Mouse (Mus musculus) lung, embryonic 15.5 days (tissue): ENCODE measurements around the gene Pmis2. TPM values are rescaled to one million over a fixed set of nuclear protein-coding genes. Genes with fewer than 3 reads are reported as not detected.

ENCODE experiments used
- ATAC-seq: fragments of 200-750 bp; cut with Nextera tagmentation; 2 replicates; pipeline ENCODE4 v1.8.0; 2017; ENCODE audit warnings: moderate number of reproducible peaks, borderline replicate concordance; ENCODE audit not compliant: low FRiP score, low TSS enrichment; ENCODE audit errors: extremely low read depth
- H3K27ac ChIP-seq: fragments of 300-500 bp; sonication (generic); 2 replicates; pipeline ENCODE4 v1.5.1; 2015; ENCODE audit warnings: moderate library complexity, mild to moderate bottlenecking, inconsistent platforms
- H3K27me3 ChIP-seq: fragments of 300-500 bp; sonication (generic); 2 replicates; pipeline ENCODE4 v1.6.1; 2015; ENCODE audit warnings: inconsistent platforms
- H3K36me3 ChIP-seq: fragments of 300-500 bp; sonication (generic); 2 replicates; pipeline ENCODE4 v1.6.1; 2015; ENCODE audit warnings: inconsistent platforms
- H3K4me1 ChIP-seq: fragments of 300-500 bp; sonication (generic); 2 replicates; pipeline ENCODE4 v1.6.1; 2015; ENCODE audit warnings: inconsistent platforms
- H3K4me2 ChIP-seq: fragments of 300-500 bp; sonication (generic); 2 replicates; pipeline ENCODE4 v1.6.1; 2015; ENCODE audit warnings: inconsistent platforms, mild to moderate bottlenecking, moderate library complexity
- H3K4me3 ChIP-seq: fragments of 300-500 bp; sonication (generic); 2 replicates; pipeline ENCODE4 v1.5.1; 2015; ENCODE audit warnings: mild to moderate bottlenecking, inconsistent platforms
- H3K9ac ChIP-seq: fragments of 300-500 bp; sonication (generic); 2 replicates; pipeline ENCODE4 v1.6.1; 2015; ENCODE audit warnings: inconsistent platforms
- H3K9me3 ChIP-seq: fragments of 300-500 bp; sonication (generic); 2 replicates; pipeline ENCODE4 v1.6.1; 2016; ENCODE audit warnings: inconsistent platforms
- WGBS: fragments of 180-500 bp; shearing (Covaris S2); methylation state at CpG from one replicate; pipeline ENCODE4 v1.1.7; 2015; 5-methylcytosine and 5-hydroxymethylcytosine counted together
- polyA plus RNA-seq: library from polyadenylated mRNA; unstranded; fragments of >200 nt; fragmentation: Nextera tagmentation; extraction: Ambion mirVana; gene quantifications from 2 replicates; pipeline ENCODE4 v1.2.1, GENCODE M21; 2015

The Pmis2 gene
- polyA plus RNA-seq, 1 experiment from 2014 or later: not detected

DNA sequence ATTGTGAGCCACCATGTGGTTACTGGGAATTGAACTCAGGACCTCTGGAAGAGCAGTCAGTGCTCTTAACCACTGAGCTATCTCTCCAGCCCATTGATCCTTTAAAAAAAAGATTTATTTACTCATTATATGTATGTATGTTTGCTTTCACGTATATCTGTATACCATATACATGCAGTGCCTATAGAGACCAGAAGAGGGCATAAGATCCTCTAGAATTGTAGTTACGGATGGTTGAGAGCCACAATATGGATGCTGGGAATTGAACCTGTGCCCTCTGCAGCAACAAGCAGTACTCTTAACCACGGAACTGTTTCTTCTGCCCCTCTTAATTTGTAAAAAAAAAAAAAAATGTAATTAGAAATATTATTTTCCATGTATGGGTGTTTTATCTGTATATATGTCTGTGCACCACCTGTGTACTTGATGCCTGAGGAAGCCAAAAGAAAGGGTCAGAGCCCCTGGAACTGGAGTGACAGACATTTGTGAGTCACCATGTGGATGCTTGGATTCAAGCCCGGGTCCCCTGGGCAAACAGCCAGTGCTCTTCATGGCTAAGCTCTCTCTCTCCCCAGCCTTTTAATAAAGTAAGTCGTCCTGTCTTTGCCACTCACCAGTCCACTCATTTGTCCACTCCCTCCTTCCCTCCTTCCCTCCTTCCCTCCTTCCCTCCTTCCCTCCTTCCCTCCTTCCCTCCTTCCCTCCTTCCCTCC lies 7.0 kb upstream of the Pmis2 start:
- Histone ChIP-seq H3K36me3 (no peaks in the 10 kb centered on the region), H3K9me3 (no peaks in the 10 kb centered on the region), H3K4me2 (no peak overlapping the region), H3K9ac (no peak overlapping the region), H3K4me3 (no peak overlapping the region), H3K4me1 (no peaks in the 10 kb centered on the region), H3K27ac (no peak overlapping the region), H3K27me3 (no peaks in the 10 kb centered on the region)
- WGBS: 56% methylated on average over 5 of the region's 5 CpGs
- no peak; the same call in 1 of the 2 replicates for ATAC-seq

DNA sequence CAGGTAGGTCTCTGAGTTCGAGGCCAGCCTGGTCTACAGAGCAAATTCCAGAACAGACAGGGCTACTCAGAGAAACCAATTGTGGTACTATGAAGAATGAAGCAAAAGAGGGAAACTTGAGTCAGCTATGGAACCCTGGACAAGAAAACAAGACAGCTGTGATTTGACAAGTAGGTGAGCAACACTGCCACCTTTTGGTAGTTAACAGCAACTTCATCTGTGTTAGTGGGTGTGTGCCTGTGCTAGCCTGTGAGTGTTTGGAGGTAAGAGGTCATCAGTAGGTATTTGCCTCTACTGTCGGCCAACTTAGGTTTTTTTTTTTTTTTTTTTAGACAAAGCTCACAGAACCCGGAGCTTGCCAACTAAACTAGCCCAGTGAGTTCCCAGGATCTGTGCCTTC lies 2.2 kb downstream of the Pmis2 start:
- peaks cover 8% of the 10 kb centered on the region; the same call in 1 of the 2 replicates for H3K4me1 ChIP-seq
- 30% methylated on average over 3 of the region's 3 CpGs for WGBS
- H3K36me3 ChIP-seq: no peaks in the 10 kb centered on the region
- ATAC-seq: no peak
- peaks cover 6% of the 10 kb centered on the region; the same call in 1 of the 2 replicates for H3K27me3 ChIP-seq
- no peak overlapping the region for H3K4me3 ChIP-seq
- H3K4me2 ChIP-seq: no peak overlapping the region
- no peak overlapping the region for H3K27ac ChIP-seq
- no peaks in the 10 kb centered on the region for H3K9me3 ChIP-seq
- no peak overlapping the region for H3K9ac ChIP-seq

DNA sequence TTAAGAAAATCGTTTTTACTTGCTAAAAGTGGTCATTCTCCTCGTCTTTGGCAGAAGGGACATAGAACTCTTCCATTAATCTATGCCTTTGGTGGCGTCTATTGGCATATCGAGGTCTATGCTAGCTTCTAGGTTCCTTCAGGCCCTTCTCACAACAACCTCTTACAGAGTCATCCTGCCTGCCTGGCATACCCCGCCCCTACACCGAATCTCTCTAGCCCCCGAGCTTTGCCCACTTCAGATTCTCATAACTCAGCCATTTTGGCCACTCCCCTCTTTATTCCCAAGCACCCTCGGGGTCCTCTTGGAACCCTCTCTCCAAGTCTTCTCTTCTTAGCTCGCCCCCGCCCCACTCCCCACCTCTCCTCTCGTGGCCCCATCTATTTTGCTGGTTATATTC lies 6.1 kb downstream of the Pmis2 start:
- Histone ChIP-seq H3K27ac (no peak overlapping the region), H3K4me2 (peak overlapping the region; percentile 83), H3K4me1 (peaks cover 13% of the 10 kb centered on the region; the same call in 1 of the 2 replicates), H3K36me3 (peaks cover 21% of the 10 kb centered on the region), H3K4me3 (peak overlapping the region; percentile 81), H3K9ac (peak overlapping the region; percentile 84), H3K9me3 (no peaks in the 10 kb centered on the region), H3K27me3 (peaks cover 6% of the 10 kb centered on the region; the same call in 1 of the 2 replicates)
- ATAC-seq: no peak
- 4% methylated on average over 11 of the region's 11 CpGs for WGBS

DNA sequence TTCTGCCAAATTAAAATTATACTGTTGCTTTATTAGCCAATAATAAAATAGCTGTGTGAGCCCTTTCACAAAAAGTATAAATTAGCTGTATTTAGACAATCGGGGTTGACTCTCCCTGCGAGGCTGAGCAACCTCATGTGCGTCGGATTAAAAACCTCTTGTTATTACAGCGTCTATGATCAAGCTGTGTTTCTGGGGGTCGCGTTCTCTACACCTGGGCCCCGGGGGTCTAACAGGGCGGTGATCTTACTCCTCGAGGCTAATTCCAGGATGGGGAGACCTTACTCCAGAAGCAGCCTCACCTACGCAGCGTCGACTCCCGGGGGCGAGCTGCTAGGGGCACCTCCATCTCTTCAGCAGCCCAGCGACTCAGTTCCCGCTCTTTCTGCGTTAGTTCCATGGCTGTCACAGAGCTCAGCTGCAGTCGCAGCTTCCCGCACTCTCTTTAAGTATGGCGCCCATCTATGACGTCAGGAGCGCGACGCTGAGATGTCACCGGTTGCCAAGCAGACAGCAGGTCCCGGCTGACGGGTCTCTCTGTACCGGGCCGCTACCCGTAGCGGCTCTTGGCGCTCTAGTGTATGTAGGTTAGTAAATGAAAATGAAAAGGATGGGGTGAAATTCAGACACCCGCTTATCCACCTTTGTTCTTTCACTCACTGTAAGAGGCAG lies 6.7 kb downstream of the Pmis2 start, which contains the start of gene Haus5:
TSS of gene Haus5 (minus strand) at position 466 of the 672 bp plus-strand sequence.
- peaks cover 6% of the 10 kb centered on the region; the same call in 1 of the 2 replicates for H3K27me3 ChIP-seq
- no peaks in the 10 kb centered on the region for H3K9me3 ChIP-seq
- H3K4me2 ChIP-seq: peak within 1 kb of the TSS; percentile 83
- H3K27ac ChIP-seq: 0 out of 2 replicates have a peak within 1 kb of the TSS, but pooled peaks have one; percentile 40
- peak within 1 kb of the TSS; percentile 81 for H3K4me3 ChIP-seq
- peak; percentile 90 for ATAC-seq
- H3K4me1 ChIP-seq: peaks cover 13% of the 10 kb centered on the region; the same call in 1 of the 2 replicates
- H3K9ac ChIP-seq: peak within 1 kb of the TSS; percentile 84
- WGBS: under 1% methylated on average over 34 of the region's 34 CpGs
- peaks cover 28% of the 10 kb centered on the region for H3K36me3 ChIP-seq

DNA sequence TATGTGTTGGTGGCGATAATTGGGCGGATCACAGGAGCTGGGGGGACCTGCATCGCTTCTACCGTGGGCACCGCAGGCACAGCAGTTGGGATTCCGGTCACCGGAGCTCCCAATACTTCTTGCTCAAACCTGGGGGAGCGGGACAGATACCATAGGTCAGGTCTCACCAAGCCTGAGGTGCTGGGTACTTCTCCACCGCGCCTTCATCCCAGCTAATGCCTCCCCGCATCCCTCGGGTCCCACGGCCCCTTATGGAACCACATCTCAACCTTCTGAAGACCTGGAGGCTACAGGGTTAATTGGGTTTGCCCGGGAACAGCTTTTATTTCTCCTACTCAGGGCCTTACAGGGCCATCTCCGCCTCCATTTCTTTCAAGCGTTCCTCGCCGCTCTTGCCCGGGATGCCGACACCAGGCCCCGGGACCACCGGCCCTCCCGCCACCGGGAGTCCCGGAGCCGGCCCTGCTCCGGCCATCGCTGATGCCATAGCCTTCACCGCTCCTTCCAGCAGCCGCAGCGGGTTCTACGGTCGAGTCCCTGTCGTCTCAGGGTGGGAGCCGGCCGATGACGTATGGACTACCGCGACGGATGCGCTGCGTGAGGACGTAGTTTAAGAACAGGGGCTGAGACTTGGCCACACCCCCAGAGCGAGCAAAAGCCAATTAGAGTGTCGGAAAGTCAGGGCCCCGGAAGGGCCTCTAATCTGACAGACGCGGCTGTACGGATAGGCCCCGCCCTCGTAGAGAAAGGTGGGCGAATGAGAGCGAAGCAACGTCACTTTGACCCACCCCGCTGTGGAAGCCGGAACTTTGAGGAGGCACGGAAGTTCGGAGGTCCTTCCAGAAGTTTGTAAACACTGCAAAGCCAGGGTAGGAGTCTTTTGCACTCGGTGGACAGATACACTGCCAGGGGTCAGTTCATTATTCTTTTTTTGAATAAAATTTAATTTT lies 21.5 kb downstream of the Pmis2 start, which contains the start of gene Rbm42:
TSS of gene Rbm42 (minus strand) at position 727 of the 950 bp plus-strand sequence.
- Histone ChIP-seq H3K27ac (0 out of 2 replicates have a peak within 1 kb of the TSS, but pooled peaks have one; percentile 12), H3K27me3 (no peaks in the 10 kb centered on the region), H3K9ac (peak within 1 kb of the TSS; percentile 78), H3K36me3 (peaks cover 45% of the 10 kb centered on the region), H3K4me3 (peak within 1 kb of the TSS; percentile 71), H3K4me2 (peak within 1 kb of the TSS; percentile 78), H3K9me3 (no peaks in the 10 kb centered on the region), H3K4me1 (peaks cover 13% of the 10 kb centered on the region)
- WGBS: 1% methylated on average over 59 of the region's 59 CpGs
- ATAC-seq: peak; percentile 99

DNA sequence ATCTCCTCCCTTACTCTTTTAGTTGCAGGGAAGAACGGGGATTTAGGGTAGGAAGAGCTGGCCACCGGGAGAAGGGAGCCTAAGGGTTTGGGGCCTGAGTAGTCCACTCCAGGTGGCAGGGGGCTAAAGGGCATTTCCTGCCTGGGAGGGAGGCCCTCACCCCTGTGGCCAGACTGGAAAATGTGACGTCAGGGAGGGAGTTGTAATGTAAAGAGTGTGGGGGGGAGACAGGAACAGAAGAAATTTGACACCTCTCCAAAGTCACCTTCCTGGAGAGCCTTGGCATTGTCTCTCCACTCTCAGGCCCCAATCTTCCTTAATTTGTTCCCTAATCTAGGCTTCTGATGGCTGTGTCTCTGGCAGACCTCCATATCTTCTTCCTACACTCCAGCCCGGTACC lies 32.3 kb downstream of the Pmis2 start:
- ATAC-seq: no peak
- peaks cover 5% of the 10 kb centered on the region for H3K4me1 ChIP-seq
- WGBS: 13% methylated on average over 4 of the region's 4 CpGs
- H3K9me3 ChIP-seq: no peaks in the 10 kb centered on the region
- no peak overlapping the region for H3K27ac ChIP-seq
- peaks cover 36% of the 10 kb centered on the region for H3K36me3 ChIP-seq
- H3K4me2 ChIP-seq: no peak overlapping the region
- no peak overlapping the region for H3K9ac ChIP-seq
- H3K4me3 ChIP-seq: no peak overlapping the region
- H3K27me3 ChIP-seq: peaks cover 28% of the 10 kb centered on the region

DNA sequence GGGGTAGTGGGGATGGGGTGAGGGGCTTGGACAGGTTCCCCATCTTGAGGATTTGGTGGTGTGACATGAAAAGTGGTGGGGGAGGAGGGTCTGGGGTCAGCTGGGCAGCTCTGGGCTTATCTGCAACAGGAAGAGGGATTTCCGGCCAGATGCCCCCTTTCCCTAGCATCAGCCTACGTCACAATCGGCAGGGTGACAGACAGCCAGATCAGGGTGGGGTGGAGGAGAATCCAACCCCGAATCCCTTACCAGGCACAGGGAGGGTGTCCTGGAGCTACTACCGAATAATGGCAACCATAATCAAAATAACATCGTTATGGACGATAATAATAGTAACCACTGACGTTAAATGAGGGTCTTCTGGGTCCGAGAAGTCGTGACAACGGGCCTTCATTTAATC lies 35.0 kb downstream of the Pmis2 start:
- no peak for ATAC-seq
- H3K9me3 ChIP-seq: no peaks in the 10 kb centered on the region
- H3K27ac ChIP-seq: no peak overlapping the region
- no peak overlapping the region for H3K9ac ChIP-seq
- no peak overlapping the region for H3K4me2 ChIP-seq
- H3K4me1 ChIP-seq: peaks cover 5% of the 10 kb centered on the region
- WGBS: 15% methylated on average over 11 of the region's 11 CpGs
- peaks cover 10% of the 10 kb centered on the region for H3K36me3 ChIP-seq
- H3K27me3 ChIP-seq: peaks cover 54% of the 10 kb centered on the region
- H3K4me3 ChIP-seq: no peak overlapping the region

DNA sequence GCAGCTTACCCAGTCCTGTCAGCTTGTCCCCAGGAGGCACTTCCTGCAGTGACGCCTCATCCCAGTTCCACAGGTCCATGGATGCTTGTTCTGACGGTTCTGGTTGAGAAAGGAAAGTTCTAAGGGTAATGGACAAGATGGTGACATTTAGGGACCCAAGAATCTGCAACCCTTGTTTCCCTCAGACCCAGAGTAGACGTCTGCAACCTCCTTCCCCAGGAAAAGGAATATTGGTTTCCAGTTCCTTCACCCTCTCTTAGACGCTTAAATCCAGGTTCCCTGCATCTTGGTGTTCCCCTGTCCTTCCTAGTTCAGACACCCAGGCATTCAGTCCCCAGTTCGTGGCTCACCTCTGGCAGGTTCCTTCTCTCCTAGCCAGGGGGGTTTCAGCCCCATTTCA lies 35.7 kb downstream of the Pmis2 start, which contains the start of gene Etv2:
TSS of gene Etv2 (minus strand) at position 101 of the 400 bp plus-strand sequence.
- Histone ChIP-seq H3K4me3 (peak within 1 kb of the TSS; percentile 19), H3K9ac (no peak within 1 kb of the TSS), H3K4me1 (peaks cover 5% of the 10 kb centered on the region), H3K36me3 (peaks cover 4% of the 10 kb centered on the region), H3K27ac (no peak within 1 kb of the TSS), H3K27me3 (peaks cover 55% of the 10 kb centered on the region), H3K9me3 (no peaks in the 10 kb centered on the region), H3K4me2 (peak within 1 kb of the TSS; percentile 44)
- no peak for ATAC-seq
- 4% methylated on average over 5 of the region's 5 CpGs for WGBS

DNA sequence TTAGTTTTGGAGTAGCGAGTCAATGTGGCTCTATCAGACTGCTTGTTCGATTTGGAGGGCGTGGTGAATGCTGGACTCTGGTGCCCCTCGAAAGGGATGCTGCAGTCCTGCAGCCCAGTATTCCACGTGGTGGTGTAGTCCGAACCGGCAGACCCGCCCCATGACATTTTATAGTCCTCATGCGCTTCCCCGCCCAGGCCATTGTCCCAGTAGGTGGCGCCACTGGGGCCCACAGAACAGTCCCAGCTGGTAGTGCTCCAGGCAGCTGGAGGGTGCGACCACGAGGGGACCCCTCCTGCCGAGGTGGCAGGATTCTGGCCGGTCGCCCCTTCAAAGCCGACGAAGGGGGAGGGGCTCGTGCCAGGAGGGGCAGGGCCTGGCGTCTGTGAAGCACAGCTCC lies 36.8 kb downstream of the Pmis2 start:
- peak; percentile 62; the same call in 1 of the 2 replicates for ATAC-seq
- H3K9me3 ChIP-seq: no peaks in the 10 kb centered on the region
- WGBS: 1% methylated on average over 20 of the region's 20 CpGs

DNA sequence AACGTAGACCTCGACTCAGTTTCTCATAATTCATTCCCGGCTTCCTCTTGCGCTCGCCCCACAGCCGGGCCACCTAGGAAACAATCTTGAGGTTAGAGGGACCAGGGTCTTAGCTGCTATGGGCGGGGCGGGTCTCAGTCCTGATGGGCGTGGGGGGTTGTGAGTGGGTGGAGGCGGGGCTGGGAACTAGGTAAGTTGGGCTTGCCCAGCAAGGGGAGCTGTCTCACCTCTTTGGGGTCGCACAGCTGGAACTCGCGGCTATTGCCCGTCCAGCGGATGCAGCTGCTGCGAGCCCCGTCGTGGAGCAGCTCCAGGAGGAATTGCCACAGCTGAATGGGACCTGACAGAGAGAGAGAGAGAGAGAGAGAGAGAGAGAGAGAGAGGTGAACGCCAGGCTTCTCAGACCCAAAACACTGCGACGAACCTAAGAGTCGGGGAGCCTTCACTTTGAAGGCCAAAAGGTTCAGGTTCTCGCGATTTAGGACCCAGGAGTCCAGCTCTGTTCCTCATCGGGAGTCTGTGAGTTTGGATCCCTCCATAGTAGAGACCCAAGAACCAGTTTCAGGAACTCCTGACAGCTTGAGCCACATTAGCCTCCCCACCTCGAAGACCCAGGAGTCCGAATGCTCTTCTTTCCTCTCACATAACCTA lies 37.5 kb downstream of the Pmis2 start:
- Histone ChIP-seq H3K4me3 (no peak overlapping the region; the same call in 1 of the 2 replicates), H3K9me3 (no peaks in the 10 kb centered on the region), H3K27ac (no peak overlapping the region), H3K9ac (no peak overlapping the region), H3K4me2 (no peak overlapping the region), H3K4me1 (peaks cover 5% of the 10 kb centered on the region), H3K27me3 (peaks cover 55% of the 10 kb centered on the region), H3K36me3 (no peaks in the 10 kb centered on the region)
- WGBS: 6% methylated on average over 26 of the region's 27 CpGs
- no peak for ATAC-seq

More for the DNA sequence above, 36.8 kb downstream of the Pmis2 start:
- peak overlapping the region; percentile 44 for H3K4me2 ChIP-seq
- H3K9ac ChIP-seq: no peak overlapping the region
- H3K4me1 ChIP-seq: peaks cover 5% of the 10 kb centered on the region
- H3K27me3 ChIP-seq: peaks cover 55% of the 10 kb centered on the region
- H3K36me3 ChIP-seq: no peaks in the 10 kb centered on the region
- no peak overlapping the region for H3K27ac ChIP-seq
- H3K4me3 ChIP-seq: peak overlapping the region; percentile 19

DNA sequence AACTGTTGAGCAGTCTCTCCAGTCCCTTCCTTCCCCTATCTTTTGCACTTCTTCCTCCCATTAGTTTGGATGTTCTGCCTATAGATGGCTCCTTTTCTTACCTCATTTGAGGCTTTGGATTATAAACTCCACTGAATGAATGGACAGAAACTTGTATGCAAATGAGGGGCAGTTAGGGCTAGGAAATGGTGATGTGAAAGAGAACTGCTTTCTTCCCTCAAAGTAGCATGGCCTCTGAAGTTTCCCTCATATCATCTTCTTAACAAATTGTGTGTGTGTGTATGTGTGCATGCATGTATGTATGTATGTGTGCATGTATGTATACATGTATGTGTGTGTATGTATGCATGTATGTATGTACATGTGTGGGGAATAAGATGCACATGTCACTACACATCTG lies 42.4 kb downstream of the Pmis2 start:
- peaks cover 4% of the 10 kb centered on the region; the same call in 1 of the 2 replicates for H3K36me3 ChIP-seq
- no peak overlapping the region for H3K4me3 ChIP-seq
- no peak overlapping the region for H3K4me2 ChIP-seq
- peaks cover 26% of the 10 kb centered on the region for H3K27me3 ChIP-seq
- H3K4me1 ChIP-seq: peaks cover 10% of the 10 kb centered on the region
- H3K9ac ChIP-seq: no peak overlapping the region
- ATAC-seq: no peak
- H3K9me3 ChIP-seq: no peaks in the 10 kb centered on the region
- H3K27ac ChIP-seq: no peak overlapping the region
